Mouse (Mus musculus) cortical plate, adult 2 months (tissue): ENCODE data around the gene 2610021A01Rik. TPM values are rescaled to one million over a fixed set of nuclear protein-coding genes. Genes with fewer than 3 reads are reported as not detected.
"Not testable (repeated sequence)": the region's sequence is repeated elsewhere in the genome, so short reads cannot be mapped to it uniquely, and the experiment has no call there.

ENCODE experiments used
- H3K27ac ChIP-seq: fragments of 200-500 bp; 2 replicates; pipeline ENCODE4 v1.5.1; 2012; ENCODE audit warnings: low read length, control low read depth, inconsistent platforms; ENCODE audit not compliant: insufficient read depth
- H3K4me1 ChIP-seq: fragments of 200-500 bp; 2 replicates; pipeline ENCODE4 v1.6.1; 2011; ENCODE audit warnings: low read length; ENCODE audit not compliant: control insufficient read depth, insufficient read depth
- H3K4me3 ChIP-seq: fragments of 200-500 bp; 2 replicates; pipeline ENCODE4 v1.5.1; 2011; ENCODE audit warnings: mild to moderate bottlenecking, low read length, control low read depth; ENCODE audit not compliant: insufficient read depth
- CTCF ChIP-seq: fragments of 200-500 bp; IDR thresholded peaks from 2 replicates; pipeline ENCODE4 v1.5.1; 2011; ENCODE audit warnings: mild to moderate bottlenecking, control low read depth, low read length; ENCODE audit not compliant: insufficient read depth; ENCODE audit errors: extremely low read depth
- POLR2A ChIP-seq: fragments of 200-500 bp; IDR thresholded peaks from 2 replicates; pipeline ENCODE4 v1.6.1; 2011; ENCODE audit warnings: mild to moderate bottlenecking, low read length, control low read depth; ENCODE audit not compliant: insufficient read depth; ENCODE audit errors: extremely low read depth
- polyA plus RNA-seq: library from polyadenylated mRNA; depleted of rRNA; stranded (reverse); fragments of >200 nt; gene quantifications from 2 replicates; pipeline ENCODE4 v1.2.3, GENCODE M21; 2012; rRNA removed

2610021A01Rik gene
- polyA plus RNA-seq, 1 experiment, result 14.1 TPM

- TF ChIP-seq POLR2A (peak; percentile 93), CTCF (peak; percentile 26; the same call in 1 of the 2 replicates)
- Histone ChIP-seq H3K4me1 (no peaks in the 10 kb centered on the region), H3K4me3 (peak within 1 kb of the TSS; percentile 75), H3K27ac (peak within 1 kb of the TSS; percentile 97)
These were observed 33.6 kb downstream of the 2610021A01Rik start, which contains the start of gene Zfp788 for GRCm38 (mm10) chr7:41632409-41633220. Zfp788 (plus strand) TSS chr7:41633203.

- peak overlapping the region; percentile 75 for H3K4me3 ChIP-seq
- H3K27ac ChIP-seq, result peak overlapping the region; percentile 97
- TF ChIP-seq POLR2A (peak; percentile 88), CTCF (no peak)
- H3K4me1 ChIP-seq, result no peaks in the 10 kb centered on the region
These were observed 34.4 kb downstream of the 2610021A01Rik start for GRCm38 (mm10) chr7:41633221-41633984.

- H3K4me1 ChIP-seq, H3K27ac ChIP-seq, H3K4me3 ChIP-seq: not testable (repeated sequence)
These were observed 75.3 kb downstream of the 2610021A01Rik start for GRCm38 (mm10) chr7:41674326-41674725.

Other genes with a start within 250 kb of the 2610021A01Rik start
- gene AI987944, start 205.9 kb upstream of the 2610021A01Rik start, polyA plus RNA-seq, result 8.5 and 8.9 TPM in 2 replicates
- 0.81 and 0.96 TPM in 2 replicates for gene Vmn2r57, start 150.5 kb upstream of the 2610021A01Rik start, polyA plus RNA-seq
- gene Gm20449, start 99.8 kb upstream of the 2610021A01Rik start, polyA plus RNA-seq, result 0.28 and 0.40 TPM in 2 replicates
- gene AW146154, start 99.3 kb upstream of the 2610021A01Rik start, polyA plus RNA-seq, result 7.3 and 8.2 TPM in 2 replicates
- not detected in 2 replicates for gene Gm6871, start 25.6 kb upstream of the 2610021A01Rik start, polyA plus RNA-seq
- gene Zfp788, start 34.0 kb downstream of the 2610021A01Rik start, polyA plus RNA-seq, result 16.3 and 17.9 TPM in 2 replicates